ENCODE assay signal across 28 mouse cellular contexts in the genomic region with DNA sequence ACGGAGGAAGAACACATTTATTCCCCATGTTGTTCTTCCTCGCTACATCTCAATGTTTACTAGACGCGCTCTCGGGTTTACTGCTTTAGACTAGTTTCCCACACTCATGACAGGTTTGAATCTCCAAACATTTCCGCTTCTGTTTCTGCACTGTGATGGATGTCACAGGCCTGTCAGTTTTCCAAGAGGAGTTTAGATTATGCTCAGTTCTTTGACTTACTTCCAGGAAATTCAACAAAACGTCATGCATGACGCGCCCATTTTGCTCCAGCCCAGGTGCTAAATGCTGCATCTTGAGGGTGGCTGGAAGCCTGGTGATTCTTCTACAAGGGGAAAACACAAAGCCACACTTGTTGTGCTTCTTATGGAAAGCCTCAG. TPM values are rescaled to one million over a fixed set of nuclear protein-coding genes. Genes with fewer than 3 reads are reported as not detected.
DNase-seq lines count a peak whose midpoint lies in the region; ATAC-seq lines count a peak whose summit lies in the region.
"Had no signal": no experiment of that assay in that cellular context is flagged by ENCODE, and none has a peak within 500 bp of the region (broad histone marks: within the 10 kb centered on the region; RNA-seq: fewer than 3 reads in every experiment).

No protein-coding gene starts in this region.

- no peaks in the 10 kb centered on the region for H3K27me3 ChIP-seq in kidney, embryonic 14.5 days (ENCODE audit: control insufficient read depth, insufficient read depth, low read length)
- H3K27me3 ChIP-seq in lung, embryonic 15.5 days: no peaks in the 10 kb centered on the region
- H3K27me3 ChIP-seq in limb, embryonic 10.5 days (ENCODE audit: low read depth, poor library complexity, severe bottlenecking): no peaks in the 10 kb centered on the region
- H3K27me3 ChIP-seq: hindbrain, embryonic 15.5 days; limb, embryonic 15.5 days; midbrain, embryonic 12.5 days had no signal

- H3K9ac ChIP-seq in kidney, embryonic 14.5 days (ENCODE audit: low read depth, low read length): no peak overlapping the region
- no peak overlapping the region for H3K9ac ChIP-seq in lung, embryonic 15.5 days
- H3K9ac ChIP-seq: hindbrain, embryonic 15.5 days; limb, embryonic 15.5 days; liver, embryonic 14.5 days; midbrain, embryonic 12.5 days had no signal

- peak overlapping the region; percentile 30; the same call in 1 of the 2 replicates for H3K27ac ChIP-seq in kidney, embryonic 14.5 days (ENCODE audit: low read depth, low read length)
- no peak overlapping the region for H3K27ac ChIP-seq in lung, embryonic 15.5 days
- H3K27ac ChIP-seq in limb, embryonic 10.5 days: peak overlapping the region; percentile 25; the same call in 1 of the 2 replicates
- H3K27ac ChIP-seq: forebrain, embryonic 10.5 days; hindbrain, embryonic 15.5 days; left cerebral cortex, adult 2 months; limb, embryonic 15.5 days; liver, embryonic 14.5 days; midbrain, embryonic 12.5 days had no signal

- no peak overlapping the region for H3K4me2 ChIP-seq in kidney, embryonic 14.5 days (replicated peaks; ENCODE audit: low read depth, low read length)
- no peak overlapping the region for H3K4me2 ChIP-seq in lung, embryonic 15.5 days
- H3K4me2 ChIP-seq: heart, embryonic 11.5 days; hindbrain, embryonic 15.5 days; limb, embryonic 15.5 days; midbrain, embryonic 12.5 days had no signal

- H3K9me3 ChIP-seq in kidney, embryonic 14.5 days (ENCODE audit: control insufficient read depth, low read length): no peaks in the 10 kb centered on the region
- H3K9me3 ChIP-seq in lung, embryonic 15.5 days: no peaks in the 10 kb centered on the region
- no peaks in the 10 kb centered on the region for H3K9me3 ChIP-seq in limb, embryonic 10.5 days (replicated peaks)
- H3K9me3 ChIP-seq: forebrain, embryonic 10.5 days; hindbrain, embryonic 15.5 days; limb, embryonic 15.5 days; midbrain, embryonic 12.5 days had no signal

- no peak overlapping the region for H3K4me3 ChIP-seq in kidney, embryonic 14.5 days (ENCODE audit: low read length)
- H3K4me3 ChIP-seq in lung, embryonic 15.5 days: no peak overlapping the region
- no peak overlapping the region for H3K4me3 ChIP-seq in limb, embryonic 10.5 days
- H3K4me3 ChIP-seq: forebrain, embryonic 10.5 days; hindbrain, embryonic 15.5 days; left cerebral cortex, adult 2 months; limb, embryonic 15.5 days; midbrain, embryonic 12.5 days had no signal

- no peaks in the 10 kb centered on the region for H3K36me3 ChIP-seq in kidney, embryonic 14.5 days (ENCODE audit: control insufficient read depth, insufficient read depth, low read length)
- H3K36me3 ChIP-seq in lung, embryonic 15.5 days: no peaks in the 10 kb centered on the region
- no peaks in the 10 kb centered on the region for H3K36me3 ChIP-seq in limb, embryonic 10.5 days
- H3K36me3 ChIP-seq: forebrain, embryonic 10.5 days; hindbrain, embryonic 15.5 days; limb, embryonic 15.5 days; midbrain, embryonic 12.5 days had no signal

- peaks cover 7% of the 10 kb centered on the region; the same call in 1 of the 2 replicates for H3K4me1 ChIP-seq in kidney, embryonic 14.5 days (ENCODE audit: control insufficient read depth, insufficient read depth, low read length)
- H3K4me1 ChIP-seq in lung, embryonic 15.5 days: peaks cover 20% of the 10 kb centered on the region
- peaks cover 34% of the 10 kb centered on the region for H3K4me1 ChIP-seq in limb, embryonic 10.5 days
- H3K4me1 ChIP-seq: forebrain, embryonic 10.5 days; hindbrain, embryonic 15.5 days; midbrain, embryonic 12.5 days had no signal

- ATAC-seq in kidney, embryonic 14.5 days (ENCODE audit: low FRiP score, low TSS enrichment): no peak
- peak; percentile 7; the same call in 1 of the 2 replicates for ATAC-seq in lung, embryonic 15.5 days (ENCODE audit: borderline replicate concordance, extremely low read depth, low FRiP score, low TSS enrichment)
- ATAC-seq: activated CD4-positive, CD25-positive, alpha-beta regulatory T cell, adult 4 months had no signal

- 53% methylated on average over 9 of the region's 9 CpGs for WGBS in kidney, embryonic 14.5 days
- WGBS in lung, embryonic 15.5 days: 43% methylated on average over 9 of the region's 9 CpGs
- 90% methylated on average over 9 of the region's 9 CpGs for WGBS in limb, embryonic 10.5 days

- DNase-seq in kidney, adult 11 months: no peak
- DNase-seq in lung, adult 18-20 months: no peak
- no peak for DNase-seq in limb, embryonic 10.5 days (ENCODE audit: low spot score)
- DNase-seq in lung, postnatal 25 days (ENCODE audit: low spot score): peak; percentile 13
- DNase-seq in cerebellum, postnatal 10 days: no peak
- DNase-seq: adrenal gland, adult 8-10 months; cerebellum, adult 18-20 months; cerebellum, postnatal 36 days; embryo, embryonic 11 days; layer of hippocampus, adult 9-11 months had no signal

RNA-seq across cellular contexts. Expression of a gene that starts 40.1 kb away (rescaled TPM):
- polyA plus RNA-seq in kidney, embryonic 14.5 days (2014; fragmentation: Nextera tagmentation; extraction: Ambion mirVana): 20.8 and 20.9 TPM in 2 replicates
- 9.4 TPM in 2 replicates for polyA plus RNA-seq in lung, embryonic 15.5 days (2015; fragmentation: Nextera tagmentation; extraction: Ambion mirVana)
- 2.1 and 2.5 TPM in 2 replicates for polyA plus RNA-seq in limb, embryonic 10.5 days (2016; fragmentation: Nextera tagmentation; extraction: Ambion mirVana)

RNA-seq across cellular contexts. Expression of a gene that starts 43.8 kb away (rescaled TPM):
- not detected in 2 replicates for polyA plus RNA-seq in kidney, embryonic 14.5 days (2014; fragmentation: Nextera tagmentation; extraction: Ambion mirVana)
- not detected in 2 replicates for polyA plus RNA-seq in lung, embryonic 15.5 days (2015; fragmentation: Nextera tagmentation; extraction: Ambion mirVana)
- polyA plus RNA-seq in limb, embryonic 10.5 days (2016; fragmentation: Nextera tagmentation; extraction: Ambion mirVana): not detected in 2 replicates
- polyA plus RNA-seq: activated CD4-positive, CD25-positive, alpha-beta regulatory T cell, adult 4 months; forebrain, embryonic 10.5 days; frontal cortex, adult 2 months; gonadal fat pad, adult 2 months; heart, embryonic 11.5 days; heart, postnatal 0 days; hindbrain, embryonic 15.5 days; intestine, embryonic 14.5 days; large intestine, adult 2 months; limb, embryonic 15.5 days; liver, embryonic 14.5 days; midbrain, embryonic 12.5 days; small intestine, adult 2 months; thymus, postnatal 0 days; urinary bladder, adult 2 months had no signal
